Mouse (Mus musculus): Measurements from ENCODE around the gene Sox15.
"Not testable (repeated sequence)": the region's sequence is repeated elsewhere in the genome, so short reads cannot be mapped to it uniquely, and the experiment has no call there.

The Sox15 gene

DNA sequence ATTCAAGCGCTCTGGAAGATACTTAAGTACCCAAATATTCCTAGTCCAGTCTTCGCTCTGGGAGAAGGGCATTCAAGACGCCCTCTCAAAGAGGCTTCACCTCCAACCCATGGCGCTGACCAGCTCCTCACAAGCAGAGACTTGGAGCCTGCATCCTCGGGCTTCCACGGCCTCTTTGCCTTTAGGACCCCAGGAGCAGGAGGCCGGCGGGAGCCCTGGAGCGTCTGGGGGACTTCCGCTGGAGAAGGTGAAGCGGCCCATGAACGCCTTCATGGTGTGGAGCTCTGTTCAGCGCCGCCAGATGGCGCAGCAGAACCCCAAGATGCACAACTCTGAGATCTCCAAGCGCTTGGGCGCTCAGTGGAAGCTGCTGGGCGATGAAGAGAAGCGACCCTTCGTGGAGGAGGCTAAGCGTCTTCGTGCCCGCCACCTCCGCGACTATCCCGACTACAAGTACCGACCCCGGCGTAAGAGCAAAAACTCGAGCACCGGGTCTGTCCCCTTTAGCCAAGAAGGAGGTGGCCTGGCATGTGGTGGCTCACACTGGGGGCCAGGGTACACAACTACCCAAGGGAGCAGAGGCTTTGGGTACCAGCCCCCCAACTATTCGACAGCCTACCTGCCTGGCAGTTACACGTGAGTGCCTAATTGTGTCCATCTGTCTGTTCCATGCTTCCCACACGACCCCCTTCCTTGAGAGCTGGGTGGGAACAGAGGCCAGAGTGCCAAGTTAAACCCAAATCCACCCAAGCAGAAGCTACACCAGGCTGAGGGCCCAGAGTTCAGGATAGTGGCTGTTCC, at the start of gene Sox15:
Sox15 (plus strand) TSS at position 51 of the 801 bp plus-strand sequence.
- peak; percentile 85 for DNase-seq (ENCODE audit: low read depth, low spot score)

DNA sequence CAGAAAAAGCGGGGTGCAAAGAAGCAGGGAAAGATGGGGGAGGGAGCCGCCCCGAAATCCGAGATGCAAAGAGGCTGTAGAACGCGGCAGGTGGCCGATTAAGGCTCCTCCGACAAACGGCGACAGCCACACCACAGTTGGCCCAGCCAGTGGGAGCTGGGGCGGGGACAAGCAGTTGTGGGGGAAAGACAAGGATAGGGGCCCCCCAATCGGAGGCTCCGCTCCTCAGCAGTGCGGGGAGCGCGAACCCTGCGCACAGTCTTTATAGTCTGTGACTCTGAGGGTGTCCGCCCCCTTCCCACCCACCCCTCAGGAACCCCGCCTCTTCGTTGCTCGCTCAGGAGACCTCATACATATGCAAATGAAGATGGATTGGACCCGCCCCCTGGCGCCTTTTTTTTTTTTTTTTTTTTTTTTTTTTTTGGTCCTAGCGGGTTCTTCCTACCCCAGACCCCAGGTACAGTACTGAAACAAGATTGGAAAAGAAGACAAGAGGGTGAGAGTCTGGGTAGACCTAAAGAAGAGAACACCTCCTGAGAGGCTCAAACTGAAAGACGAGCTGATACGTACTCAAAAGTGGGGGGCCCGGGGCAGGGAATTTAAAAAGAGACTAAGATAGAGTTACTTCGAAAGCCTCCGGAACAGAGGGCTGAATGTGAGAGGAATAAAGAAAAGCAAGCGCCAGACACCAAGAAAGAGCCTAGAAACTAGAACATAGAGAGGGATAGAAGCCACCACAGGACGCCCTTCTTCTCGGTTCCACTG, 49.2 kb upstream of the Sox15 start, which contains the start of gene Atp1b2:
Atp1b2 (minus strand) TSS at position 217 of the 765 bp plus-strand sequence.
- peak; percentile 74 for DNase-seq (ENCODE audit: low read depth, low spot score)

DNA sequence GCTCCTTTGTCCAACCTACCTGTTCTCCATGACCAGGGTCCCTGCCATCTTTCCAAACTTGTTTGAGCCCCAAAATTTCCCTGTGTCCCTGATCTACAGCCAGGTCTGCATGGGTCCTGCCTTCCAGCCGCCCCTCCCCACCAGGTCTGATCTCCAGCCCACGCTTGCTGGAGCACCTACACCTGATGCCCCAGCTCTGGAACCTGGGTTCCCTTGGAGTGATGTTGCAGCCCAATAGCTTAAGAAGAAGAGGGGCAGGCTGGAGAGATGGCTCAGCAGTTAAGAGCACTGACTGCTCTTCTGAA, 48.7 kb upstream of the Sox15 start:
- no peak for DNase-seq (ENCODE audit: low read depth, low spot score)

DNA sequence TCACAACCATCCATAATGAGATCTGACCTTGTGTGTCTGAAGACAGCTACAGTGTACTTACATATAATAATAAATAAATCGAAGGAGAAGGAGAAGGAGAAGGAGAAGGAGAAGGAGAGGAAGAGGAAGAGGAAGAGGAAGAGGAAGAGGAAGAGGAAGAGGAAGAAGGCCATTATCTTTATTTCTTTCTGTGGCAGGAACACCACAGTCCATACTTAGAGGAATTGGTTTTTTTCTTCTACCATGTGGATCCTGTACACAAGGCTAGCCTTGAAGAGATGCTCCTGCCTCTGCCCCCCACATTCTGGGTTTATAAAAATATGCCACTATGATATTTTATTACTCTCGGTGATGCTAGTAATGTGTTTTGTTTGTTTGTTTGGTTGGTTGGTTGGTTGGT, 48.3 kb upstream of the Sox15 start:
- DNase-seq (ENCODE audit: low read depth, low spot score), result no peak

DNA sequence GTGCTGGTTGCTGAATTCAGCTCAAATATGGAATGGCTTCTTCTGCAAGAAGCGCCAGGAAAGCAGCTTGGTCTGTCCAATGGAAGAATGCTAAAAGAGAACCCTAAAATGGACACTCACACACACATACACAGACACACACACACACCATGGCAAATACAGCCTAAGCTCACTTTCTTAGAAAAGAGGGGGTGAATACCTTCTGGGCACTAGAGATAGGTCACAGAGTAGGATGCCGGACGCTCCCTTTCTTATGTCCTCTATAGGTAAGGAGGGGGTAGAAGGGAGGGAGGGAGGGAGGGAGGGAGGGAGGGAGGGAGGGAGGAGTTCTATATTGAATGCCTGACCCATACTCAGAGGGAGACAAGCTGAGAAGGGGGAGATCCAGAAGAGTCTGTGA, 46.6 kb upstream of the Sox15 start:
- DNase-seq (ENCODE audit: low read depth, low spot score), result no peak

DNA sequence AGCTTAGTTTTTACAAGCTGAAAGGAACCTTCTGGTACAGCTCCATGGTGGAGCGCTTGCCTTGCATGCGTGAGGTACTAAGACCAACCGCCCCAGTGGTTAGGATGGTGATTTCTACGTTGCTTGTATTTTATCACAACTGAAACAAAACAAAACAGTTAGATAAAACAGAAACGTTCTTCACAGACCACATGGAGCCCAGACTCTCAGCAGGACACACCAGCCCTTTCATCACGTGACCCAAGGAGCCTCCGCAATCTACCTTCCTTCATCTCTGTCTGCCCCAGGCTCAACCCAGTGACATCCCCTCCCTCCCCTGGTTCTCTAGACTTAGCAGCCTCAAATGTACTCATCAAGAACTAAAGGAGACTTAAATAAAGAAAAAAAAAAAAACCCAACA, 45.7 kb upstream of the Sox15 start:
- no peak for DNase-seq (ENCODE audit: low read depth, low spot score)

DNA sequence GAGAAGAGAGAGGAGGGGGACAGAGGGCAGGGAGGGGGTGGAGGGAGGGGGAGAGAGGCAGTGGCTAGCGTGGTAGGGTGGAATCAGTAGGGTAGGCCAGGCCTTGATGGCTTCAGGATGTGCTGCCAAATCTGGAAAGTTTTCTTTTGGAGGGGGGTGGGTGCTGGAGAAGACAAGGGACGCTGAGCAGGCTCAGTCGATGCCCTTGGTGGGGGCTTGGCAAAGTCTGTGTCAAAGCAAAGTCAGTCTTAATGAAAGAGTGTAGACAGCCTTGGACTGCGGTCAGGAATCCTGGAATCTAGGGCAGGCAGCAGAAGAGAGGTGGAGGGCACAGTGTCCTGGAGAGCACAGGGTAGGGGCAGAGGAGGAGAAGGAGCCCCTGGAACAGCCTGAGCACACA, 44.2 kb upstream of the Sox15 start:
- no peak for DNase-seq (ENCODE audit: low read depth, low spot score)

DNA sequence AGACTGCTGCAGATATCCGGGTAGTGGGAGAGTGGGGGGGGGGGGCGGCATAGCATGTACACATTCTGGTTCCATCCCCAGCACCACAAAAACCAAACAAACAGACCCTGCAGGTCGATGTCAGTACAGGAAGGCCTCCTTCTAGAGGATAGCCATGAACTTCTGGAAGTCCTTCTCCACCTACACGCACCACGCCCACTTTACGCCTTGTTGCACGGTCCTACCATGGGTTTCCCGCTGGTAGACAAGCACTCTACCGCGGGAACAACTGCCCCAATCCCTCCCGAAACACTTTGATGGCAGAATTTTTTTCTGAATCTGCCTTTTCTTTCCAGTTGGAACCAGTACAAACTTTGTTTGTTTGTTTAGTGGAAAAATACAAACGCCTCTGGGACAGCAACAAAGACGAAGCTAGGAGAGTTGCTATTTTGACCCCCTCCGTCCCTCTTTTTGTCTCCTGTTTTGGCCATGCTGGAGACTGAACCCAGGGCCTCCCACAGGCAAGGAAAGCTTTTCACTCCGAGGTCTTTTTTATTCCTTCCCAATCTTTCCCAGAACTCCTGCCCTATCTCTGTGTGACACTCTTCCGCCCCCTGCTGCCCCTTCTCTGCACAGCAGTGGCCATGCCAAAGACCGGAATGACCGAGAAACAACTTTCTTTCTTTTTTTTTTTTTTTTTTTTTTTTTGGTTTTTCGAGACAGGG, 41.4 kb upstream of the Sox15 start:
- DNase-seq (ENCODE audit: low read depth, low spot score), result peak; percentile 82

DNA sequence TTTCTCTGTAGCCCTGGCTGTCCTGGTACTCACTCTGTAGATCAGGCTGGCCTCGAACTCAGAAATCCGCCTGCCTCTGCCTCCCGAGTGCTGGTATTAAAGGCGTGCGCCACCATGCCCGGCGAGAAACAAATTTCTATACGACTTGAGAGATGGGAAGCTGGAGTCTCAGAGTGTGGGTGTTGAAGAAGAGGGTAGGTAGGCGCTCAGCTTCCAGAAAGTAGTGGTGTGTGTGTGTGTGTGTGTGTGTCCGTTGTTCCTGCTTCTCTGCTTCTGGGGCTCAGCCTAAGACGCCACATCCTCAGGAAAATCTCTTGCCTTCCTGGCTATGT, 40.9 kb upstream of the Sox15 start:
- not testable (repeated sequence) for DNase-seq (ENCODE audit: low read depth, low spot score)

DNA sequence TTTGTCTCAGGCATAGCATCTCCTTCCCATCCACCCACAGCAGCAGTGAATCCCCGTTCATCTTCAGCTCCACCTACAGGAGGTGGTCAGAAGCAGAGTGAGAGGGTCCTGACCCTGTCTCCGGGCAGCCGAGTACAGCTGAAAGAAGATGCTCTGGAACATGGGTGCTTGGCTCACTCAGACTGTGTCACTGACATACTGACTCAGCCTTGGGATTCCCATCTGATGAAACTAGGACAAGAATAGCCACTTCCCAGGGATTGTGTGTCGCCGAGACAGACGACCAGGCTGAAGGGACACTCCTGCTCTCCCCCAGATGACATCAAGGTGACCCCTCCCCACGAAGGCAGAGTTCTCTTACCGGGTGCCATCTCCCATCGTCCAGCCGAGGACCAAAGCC, 38.3 kb upstream of the Sox15 start:
- DNase-seq (ENCODE audit: low read depth, low spot score), result no peak

DNA sequence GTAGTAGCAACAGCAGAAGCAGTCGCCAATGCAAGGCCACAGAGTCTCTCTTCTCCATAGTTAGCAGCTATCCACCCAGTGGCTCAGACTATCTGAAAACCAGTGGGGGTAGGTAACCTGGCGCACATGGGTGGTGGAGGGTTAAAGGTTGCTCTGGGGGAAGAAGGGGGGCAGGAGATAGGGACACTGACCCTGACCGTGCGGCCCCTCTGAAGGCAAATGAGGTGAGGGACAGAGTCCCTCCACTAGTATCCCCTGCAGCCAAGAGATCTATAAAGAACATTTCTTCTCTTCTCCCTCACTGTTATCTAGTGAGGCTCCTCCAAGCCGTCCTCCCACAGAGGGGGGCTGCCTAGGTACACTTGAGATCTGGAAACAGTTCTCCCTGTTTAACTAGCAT, 37.3 kb upstream of the Sox15 start, which contains the start of gene Shbg:
Shbg (minus strand) TSS at position 101 of the 400 bp plus-strand sequence.
- DNase-seq (ENCODE audit: low read depth, low spot score), result no peak

DNA sequence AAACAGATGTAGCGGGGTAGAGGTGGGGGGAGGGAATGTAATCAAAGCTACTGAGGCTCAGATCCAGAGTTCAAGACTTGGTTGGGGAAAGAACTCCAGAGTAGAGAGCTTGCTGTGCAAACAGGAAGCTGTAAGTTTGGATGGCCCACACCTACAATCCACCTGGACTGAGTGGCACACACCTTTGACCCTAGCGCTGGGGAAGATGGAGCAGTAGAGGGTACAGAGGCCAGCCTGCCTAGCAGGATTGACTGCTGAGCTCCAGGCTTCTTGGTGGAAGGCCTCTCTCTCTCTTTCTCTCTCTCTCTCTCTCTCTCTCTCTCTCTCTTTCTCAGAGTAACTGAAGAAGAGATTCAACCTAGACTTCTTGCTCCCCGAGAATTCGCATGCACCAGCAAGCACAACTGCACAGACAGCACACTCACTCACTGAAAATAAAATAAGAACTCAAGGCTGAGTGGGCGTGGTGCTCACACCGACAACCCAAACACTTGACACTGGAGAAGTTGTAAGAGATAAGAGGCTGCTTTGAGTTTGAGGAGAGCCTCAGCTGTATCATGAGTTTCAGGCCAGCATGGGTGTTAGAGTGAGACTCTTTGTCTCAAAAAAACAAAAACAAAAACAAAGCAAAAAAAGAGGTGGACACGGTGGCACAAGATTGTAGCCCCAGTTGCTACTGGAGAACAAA, 34.6 kb upstream of the Sox15 start:
- no peak for DNase-seq (ENCODE audit: low read depth, low spot score)

DNA sequence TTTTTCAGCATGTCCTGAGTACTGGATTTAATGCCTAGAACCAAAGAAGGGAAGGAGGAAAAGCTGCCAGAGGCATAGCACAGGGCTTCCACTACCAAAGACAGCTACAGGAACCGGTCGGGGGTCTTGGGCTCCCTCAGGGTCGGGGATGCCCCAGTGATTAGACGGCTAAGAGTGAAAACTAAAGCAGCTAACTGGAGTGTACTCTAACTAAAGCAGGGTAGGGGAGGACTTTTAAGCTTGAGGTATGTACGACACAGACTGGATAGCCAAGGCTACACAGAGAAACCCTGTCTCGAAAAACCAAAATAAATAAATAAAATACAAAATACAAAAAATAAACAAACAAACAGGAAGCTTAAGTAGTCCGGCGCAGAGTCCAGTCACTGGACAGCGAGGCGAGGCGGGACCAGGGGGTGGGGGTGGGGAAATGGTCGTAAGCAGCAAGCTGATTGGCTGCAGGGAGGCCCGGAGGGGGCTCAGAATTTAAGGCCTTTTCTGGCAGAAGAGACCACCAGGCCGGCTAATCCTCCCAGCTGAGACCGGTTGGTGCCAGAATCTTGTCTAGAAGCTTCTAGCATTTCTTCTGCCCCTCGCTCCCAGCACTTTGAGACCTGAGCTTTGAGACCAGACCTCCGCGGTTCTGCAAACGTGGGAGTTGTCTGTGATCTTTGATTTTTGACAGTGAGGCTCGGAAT, 33.4 kb upstream of the Sox15 start, which contains the start of gene Sat2:
Sat2 (plus strand) TSS at position 454 of the 698 bp plus-strand sequence.
- peak; percentile 75 for DNase-seq (ENCODE audit: low read depth, low spot score)

DNA sequence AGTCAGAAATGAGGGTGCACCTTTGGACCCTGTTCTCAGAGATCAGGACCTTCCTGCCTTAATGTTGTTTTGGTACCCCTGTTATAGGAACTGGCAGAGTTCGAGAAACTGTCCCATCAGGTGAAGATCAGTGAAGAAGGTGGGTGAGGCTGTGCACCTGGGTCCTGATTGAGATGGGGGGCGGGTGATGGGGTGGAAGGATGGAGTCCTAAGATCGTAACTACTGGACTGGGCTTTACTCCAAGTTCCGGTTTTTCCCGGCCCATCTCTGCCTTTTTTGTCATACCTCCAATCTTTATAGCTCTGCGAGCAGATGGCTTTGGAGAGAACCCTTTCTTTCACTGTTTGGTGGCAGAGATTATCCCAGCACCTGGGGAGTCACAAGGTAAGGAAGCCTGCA, 32.7 kb upstream of the Sox15 start:
- DNase-seq (ENCODE audit: low read depth, low spot score), result no peak

DNA sequence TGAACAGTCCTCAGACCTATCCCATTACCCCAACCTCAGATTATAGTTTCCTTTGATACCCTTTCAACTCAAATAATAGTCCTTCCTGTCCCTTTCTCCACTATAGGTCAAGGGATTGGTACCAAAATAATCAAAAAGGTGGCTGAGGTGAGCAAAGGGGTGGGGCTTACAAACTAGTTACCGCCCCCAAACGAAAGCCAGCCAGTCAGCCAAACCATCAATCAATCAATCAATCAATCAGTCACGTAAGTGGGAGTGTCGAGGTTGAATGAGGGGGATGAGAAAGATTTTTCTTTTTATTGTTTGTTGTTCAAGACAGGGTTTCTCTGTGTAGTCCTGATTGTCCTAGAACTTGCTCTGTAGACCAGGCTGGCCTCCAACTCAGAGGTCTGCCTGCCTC, 32.1 kb upstream of the Sox15 start:
- DNase-seq (ENCODE audit: low read depth, low spot score), result no peak

DNA sequence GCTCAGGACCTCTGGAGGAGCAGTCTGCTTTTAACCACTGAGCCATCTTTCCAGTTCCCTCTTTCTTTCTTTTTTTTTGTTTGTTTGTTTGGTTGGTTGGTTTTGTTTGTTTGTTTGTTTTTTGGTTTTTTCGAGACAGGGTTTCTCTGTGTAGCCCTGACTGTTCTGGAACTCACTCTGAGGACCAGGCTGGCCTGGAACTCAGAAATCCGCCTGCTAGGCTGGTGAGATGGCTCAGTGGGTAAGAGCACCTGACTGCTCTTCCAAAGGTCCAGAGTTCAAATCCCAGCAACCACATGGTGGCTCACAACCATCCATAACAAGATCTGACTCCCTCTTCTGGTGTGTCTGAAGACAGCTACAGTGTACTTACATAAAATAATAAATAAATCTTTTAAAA, 30.8 kb upstream of the Sox15 start:
- DNase-seq (ENCODE audit: low read depth, low spot score), result not testable (repeated sequence)

DNA sequence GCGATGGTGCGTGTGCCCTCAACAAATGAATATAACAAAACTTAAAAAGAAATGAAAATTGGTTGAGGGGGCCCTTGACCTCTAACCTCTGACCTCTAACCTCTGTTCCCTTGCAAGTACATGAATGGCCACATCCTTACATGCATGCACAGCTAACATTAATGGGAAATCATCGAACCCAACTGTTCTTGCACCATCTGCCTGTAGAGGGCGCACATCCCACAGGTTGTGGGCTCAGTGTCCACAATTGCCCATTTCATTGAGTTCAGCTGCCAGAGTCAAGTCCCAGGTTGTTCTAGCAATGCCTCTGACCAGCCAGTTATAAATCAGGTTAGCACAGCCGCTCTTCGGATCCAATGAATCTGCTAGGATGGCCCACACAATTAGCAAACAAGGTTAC, 26.8 kb upstream of the Sox15 start:
- DNase-seq (ENCODE audit: low read depth, low spot score), result peak; percentile 89

DNA sequence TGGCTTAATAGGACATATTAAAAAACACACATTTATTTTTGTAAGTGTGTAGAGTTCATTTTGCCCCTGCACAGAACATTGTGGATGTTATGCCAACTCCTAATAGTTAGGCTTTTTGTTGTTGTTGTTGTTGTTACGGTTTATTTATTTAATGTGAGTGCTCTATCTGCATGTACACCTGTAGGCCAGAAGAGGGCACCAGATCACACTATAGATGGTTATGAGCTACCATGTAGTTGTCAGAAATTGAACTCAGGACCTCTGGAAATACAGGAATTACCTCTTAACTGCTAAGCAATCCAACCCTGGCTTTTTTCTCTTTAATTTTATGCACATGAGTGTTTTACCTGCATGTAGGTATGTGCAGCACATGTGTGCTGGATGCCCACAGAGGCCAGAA, 25.3 kb upstream of the Sox15 start:
- no peak for DNase-seq (ENCODE audit: low read depth, low spot score)

DNA sequence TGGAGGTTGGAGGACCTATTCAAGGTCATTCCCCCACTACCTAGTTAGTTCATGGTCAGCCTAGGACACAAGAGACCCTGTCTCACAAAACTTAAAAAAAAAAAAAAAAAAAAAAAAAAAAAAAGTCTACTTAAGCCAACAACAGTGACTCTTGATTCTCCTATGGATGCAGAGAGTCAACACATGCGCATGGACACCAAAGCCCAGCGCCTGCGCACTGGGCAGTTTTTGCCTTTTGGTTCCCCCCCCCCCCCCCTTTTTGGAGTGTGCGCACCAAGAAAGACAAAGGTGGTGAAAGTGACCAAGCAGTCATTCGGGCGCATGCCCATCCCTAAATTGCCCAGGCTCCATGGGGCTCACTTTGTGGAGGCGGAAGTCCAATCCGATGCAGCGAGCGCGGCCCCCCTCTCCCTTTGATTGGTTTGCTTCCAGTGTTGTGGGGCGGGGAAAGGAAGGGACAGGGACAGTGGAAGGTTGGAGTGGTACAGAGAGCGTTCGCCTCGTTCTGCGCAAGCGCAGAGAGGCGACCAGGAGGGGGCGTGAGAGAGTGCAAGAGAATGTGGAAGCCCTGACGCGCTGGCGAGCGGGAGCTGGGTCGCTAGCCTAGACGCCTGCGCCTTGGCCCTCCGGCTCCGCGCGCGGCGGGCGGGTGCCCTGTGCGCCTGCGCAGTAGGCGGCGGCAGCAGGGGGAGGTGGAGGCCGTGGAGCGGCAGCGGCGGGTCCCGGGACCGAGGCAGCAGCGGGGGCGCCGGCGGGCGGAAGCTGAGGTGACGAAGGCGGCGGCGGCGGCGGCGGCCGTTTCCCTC, 22.6 kb upstream of the Sox15 start, which contains the start of gene Fxr2:
Fxr2 (plus strand) TSS at position 707 of the 806 bp plus-strand sequence.
- peak; percentile 100 for DNase-seq (ENCODE audit: low read depth, low spot score)

DNA sequence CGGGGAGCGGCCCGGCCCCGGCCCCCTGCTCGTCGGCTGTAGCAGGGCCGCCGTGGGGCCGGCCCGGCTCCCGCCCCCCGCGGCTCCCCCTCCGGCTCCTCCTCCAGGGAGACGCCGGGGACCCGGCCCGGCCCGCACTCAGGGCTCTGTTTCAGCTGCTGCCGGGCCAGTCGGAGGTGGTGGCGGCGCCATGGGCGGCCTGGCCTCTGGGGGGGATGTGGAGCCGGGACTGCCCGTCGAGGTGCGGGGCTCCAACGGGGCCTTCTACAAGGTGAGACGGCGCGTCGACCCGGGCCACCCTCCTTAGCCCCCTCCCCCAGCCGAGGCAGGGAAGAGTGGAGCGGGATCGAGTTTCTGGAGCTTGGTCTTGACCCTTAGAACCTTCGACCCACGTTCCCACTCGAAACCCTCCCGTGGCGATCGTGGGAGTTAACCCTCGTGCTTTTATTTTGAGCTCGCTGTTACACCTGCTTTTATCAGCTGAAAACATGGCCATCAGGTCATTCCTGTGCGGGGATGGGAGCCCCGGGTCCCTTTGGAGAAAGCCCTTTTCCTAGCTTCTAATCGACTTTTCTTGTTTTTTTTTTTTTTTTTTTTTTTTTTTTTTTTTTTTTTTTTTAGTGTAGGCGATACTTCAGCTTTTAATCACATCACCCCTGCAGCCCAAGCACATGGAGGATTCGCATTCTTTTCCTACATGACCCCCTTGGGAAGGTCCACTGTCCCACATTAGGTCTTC, 21.8 kb upstream of the Sox15 start:
- DNase-seq (ENCODE audit: low read depth, low spot score), result peak; percentile 36

Data from forelimb bud, embryonic 11.5 days (tissue).